Mouse (Mus musculus): ENCODE results near the gene Apoe.

DNA sequence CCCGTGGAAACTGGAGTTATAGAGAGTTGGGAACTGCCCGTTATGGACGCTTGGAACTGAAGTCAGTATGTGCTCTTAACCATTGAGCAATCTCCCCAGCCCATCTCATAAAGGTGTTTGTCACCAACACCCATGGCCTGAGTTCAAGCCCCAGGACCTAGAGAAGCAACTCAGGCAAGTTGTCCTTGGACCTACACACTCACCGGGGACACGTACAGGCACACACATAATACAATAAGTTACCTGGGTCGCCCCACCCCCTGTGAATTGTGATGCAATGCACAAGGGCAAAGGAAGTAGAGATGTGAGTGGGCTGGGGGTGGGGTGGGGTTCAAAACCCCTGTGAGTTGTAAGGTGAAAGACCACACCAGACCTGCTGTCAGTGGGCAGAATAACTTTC is 12.5 kb downstream of the Apoe start:
- TF ChIP-seq POLR2A (IDR thresholded peaks at IDR 0.05; ENCODE audit: extremely low read depth, insufficient read depth, low read length), result no peak
- no peak for TF ChIP-seq CTCF (IDR thresholded peaks at IDR 0.05; ENCODE audit: extremely low read depth, insufficient read depth, low read length)
